Mouse (Mus musculus) right cerebral cortex, postnatal 14 days (tissue): Measurements from ENCODE around the gene Acer1.

Experiments
- DNase-seq: peaks from one replicate; pipeline ENCODE4 v3.0.0; 2022

Acer1 gene

DNA sequence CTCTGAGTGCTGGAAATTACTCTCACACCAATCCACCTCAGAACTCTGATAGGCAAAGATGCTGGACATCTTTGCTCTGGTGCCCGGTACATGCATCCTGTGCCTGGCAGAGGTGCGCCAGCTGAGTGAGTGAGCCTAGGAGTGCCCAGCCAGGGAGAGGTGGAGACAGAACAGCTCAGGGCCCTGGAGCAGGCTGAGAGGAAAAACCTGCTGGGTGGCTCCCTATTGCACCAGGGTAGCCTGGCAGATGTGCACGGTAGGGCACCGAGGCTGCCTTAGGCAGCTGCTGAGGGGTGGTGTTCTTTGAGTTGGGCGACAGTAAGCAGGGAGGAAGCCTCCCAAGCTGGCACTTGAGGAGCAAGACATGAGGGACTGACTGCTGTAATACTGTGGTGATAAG lies at the start of gene Acer1:
Gene Acer1 (minus strand): TSS at position 114 of the 400 bp plus-strand sequence.
- DNase-seq: no peak

DNA sequence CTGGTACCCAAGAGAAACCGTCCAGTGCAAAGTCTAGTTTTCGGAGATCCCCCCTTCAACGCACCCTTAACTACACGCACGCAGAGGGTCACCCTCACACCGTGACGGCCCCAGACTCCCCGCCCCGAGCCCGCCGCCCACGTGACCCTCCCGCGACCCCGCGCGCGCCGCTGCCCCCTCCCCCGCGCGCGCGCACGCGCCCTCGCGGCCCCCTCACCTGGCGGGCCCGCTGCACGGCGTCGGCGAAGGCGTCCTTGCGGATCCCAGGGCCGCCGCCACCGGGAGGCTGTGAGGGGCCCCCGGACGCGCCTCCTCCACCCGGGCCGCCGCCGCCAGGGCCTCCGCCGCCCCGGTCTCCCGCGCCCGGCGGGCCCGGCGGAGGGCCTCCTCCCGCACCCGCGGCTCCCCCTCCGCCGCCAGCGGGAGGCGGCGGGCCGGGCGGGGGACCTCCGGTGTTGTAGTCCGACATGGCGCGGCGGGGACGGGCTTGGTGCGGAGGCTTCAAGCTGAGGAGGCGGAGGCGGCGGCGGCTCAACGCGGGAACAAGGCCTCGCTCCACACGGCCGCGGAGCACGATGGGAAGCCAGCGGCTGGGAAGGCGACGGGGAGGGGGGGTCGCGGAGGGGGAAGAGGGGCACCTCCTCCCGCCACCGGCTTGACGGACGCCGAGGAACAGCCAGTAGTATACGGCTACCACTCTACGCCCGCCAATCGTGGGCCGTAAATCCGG lies 49.2 kb upstream of the Acer1 start, which contains the start of gene Khsrp:
Gene Khsrp (minus strand): TSS at position 592 of the 730 bp plus-strand sequence.
- DNase-seq: peak; percentile 52

- no peak for DNase-seq
Observed at GRCm38 (mm10) chr17:57029691-57030090, 47.8 kb upstream of the Acer1 start.

- DNase-seq: no peak
Observed at GRCm38 (mm10) chr17:57027471-57027870, 45.5 kb upstream of the Acer1 start.

DNA sequence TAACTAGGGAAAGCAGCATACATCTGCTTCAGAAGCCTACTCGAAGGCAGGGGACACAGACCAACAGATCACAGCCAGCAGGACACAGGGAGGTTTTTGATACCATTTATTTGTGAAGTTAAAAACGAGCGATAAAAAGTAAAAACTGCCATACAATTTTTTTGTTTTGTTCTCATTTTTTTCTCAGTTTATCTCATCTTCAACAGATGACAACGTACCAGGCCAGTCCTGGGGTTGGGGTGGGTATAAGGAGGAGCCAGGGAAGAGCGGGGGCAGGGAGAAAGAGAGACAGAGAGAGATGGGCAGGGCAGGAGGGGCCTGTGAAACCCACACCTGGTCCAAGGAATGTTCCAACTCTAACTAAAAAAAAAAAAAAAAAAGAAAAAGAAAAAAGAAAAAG lies 39.0 kb upstream of the Acer1 start:
- DNase-seq: no peak

DNA sequence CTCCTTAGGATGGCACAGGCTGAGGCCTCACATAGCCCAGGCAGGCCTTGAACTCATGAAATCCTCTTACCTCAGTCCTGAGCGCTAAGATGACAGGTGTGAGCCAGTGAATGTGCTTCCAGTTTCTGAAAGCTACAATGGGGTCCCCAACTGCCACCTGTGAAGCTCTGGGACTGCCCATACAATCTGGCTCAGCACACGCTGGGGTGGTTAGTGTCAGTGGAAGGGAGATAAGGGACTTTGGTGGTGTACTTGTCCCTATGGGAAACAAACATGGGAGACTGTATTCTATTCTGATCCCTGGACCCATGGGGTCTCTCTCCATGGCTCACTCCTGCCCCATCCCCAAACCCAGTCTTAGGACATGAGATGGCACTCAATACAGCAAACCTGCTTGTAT lies 37.8 kb upstream of the Acer1 start:
- no peak for DNase-seq

- no peak for DNase-seq
Observed at GRCm38 (mm10) chr17:57012245-57012795, 30.4 kb upstream of the Acer1 start.

DNA sequence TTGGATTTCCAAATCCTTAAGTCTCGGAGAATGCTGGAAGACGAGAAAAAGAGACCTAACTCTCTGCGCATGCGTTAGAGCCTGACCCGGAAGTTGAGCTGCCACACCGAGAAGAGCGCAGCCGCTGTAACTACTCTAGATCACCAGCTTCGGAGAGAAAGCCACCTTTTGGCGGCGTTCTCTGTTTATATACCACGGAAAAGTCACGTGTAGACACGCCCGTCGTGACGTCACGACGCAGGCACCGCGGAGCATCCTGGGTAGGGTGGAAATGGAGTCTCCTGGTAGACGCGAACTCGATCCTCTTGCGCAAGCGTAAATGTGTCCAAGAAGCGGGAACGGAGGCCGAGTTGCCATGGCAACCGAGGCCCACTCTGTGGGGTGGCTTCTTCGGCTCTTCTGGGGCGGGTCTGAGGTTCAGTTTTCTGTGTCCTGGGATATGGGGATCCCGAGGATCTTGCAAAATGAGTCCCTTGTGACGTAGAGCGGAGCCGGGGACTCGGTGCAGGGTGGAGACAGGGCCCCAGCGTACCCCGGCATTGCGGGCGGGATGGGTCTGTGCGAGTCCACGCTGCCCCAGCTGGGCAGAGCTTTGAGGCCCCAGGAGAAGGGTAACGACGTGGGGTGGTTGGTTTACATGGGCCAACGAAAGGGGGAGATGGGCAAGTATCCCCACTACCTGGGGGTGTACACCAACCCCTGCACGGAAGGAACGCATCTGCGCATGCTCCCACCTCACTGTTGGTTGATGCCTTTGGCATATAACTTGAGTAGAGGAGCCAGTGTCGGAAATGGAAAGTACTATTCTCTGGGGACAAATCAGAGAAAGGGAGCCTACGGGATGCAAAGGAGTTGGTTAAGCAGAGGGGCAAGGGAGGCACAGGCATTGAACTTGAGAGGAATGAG lies 29.6 kb upstream of the Acer1 start, which contains the start of the genes Gtf2f1 and Gm17949:
Gene Gtf2f1 (minus strand): TSS at position 53 of the 906 bp plus-strand sequence.
Gene Gm17949 (plus strand): TSS at position 234 of the 906 bp plus-strand sequence.
- peak; percentile 94 for DNase-seq

DNA sequence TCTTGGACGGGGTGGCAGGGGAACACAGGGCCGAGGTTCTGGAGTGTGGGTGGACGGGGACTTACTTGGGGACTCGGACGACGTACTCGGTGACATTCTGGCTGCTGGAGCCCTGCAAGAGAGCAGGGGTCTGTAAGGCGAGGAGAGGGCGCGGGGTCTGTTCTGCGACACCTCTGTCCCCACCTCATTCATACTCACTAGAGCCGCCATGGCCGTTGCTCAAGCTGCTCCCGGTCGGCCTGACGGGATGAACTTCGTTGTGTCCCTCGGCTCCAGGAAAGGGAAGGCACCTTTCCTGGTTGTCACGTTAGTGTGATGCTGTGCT lies 28.9 kb upstream of the Acer1 start:
- no peak for DNase-seq

DNA sequence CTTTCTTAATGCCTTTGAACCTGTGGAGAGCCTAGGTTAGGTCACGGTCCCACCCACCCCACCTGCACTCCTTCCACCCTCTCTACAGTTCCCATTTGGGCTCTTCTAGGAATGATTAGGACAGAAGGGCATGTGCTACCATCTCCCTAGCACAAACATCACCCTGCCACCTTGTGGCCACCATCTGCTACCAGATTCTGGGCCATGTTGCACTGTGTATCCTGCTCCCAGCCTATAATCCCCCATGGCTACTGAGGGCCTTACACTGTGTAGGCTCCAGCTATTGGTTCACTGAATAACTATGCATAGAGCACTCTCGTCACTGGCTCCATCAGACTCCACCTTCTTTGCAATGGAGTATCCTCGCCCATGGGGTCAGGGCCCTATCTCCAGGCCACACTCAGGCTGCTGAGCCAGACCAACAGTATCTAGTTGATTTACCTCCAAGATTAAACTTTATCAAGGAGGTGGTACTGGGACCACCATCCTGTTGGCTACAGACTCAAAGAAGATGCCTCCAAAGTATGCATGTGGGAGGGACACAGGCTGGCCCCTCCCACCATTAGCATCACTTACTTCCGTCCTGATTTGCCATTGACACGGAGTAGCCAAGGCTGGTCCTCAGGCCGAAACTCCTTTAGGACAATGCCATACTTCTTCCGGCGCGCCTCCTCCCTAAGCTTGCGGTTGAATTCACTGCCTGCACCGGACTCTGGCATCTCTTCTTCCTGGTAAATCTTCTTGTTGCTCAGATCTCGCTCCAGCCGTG lies 25.4 kb upstream of the Acer1 start:
- DNase-seq: no peak

GRCm38 (mm10) chr17:57003994-57004393 lies 22.1 kb upstream of the Acer1 start:
- no peak for DNase-seq

DNA sequence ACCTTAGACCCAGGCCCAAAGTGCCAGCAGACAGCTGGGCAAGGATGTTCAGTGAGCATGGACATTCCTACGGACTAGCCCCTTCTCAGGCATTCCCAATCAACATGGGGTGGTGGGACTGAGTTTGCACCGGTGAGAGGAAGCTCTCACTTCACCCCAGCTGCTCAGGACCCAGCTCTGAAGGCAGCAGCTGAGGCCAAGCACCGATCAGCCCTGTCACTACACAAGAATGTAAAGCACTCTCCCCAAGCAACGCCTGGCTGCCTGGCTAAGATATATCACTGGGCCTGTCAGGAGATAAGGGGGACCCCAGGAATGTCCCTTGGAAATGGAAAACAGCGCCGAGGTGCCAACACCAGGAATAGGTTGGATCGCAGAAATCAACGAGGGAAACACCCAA lies 19.3 kb upstream of the Acer1 start:
- DNase-seq: no peak

DNA sequence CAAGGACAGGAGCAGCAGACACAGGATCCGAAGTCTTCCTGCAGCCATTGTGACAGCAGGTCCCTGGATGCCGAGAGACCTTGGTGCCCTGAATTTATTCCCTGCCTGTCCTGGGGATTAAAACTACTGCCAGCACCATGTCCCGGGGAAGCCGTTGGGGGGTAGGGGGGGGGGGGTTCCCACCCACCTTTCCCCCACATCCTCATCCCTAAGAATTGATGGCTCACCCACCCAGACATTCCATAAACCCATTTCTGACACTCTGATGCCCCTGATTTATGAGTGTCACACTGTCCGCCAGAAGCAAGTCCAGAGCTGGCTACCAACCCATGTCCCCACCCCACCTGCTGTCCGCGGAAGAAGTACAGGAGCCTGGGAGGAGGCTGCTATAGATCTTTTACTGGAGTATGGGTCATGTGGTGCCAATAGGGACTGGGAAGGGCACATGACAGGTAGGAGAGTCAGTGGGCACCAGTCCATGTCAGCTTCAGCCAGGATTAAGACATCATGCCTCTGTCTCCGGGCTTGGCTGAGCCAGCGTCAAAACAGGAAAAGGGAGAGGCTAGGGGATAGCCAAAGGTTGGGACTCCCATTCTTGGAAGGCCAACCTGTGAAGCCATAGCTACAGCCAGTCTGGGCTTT lies 18.2 kb upstream of the Acer1 start, which contains the start of gene Pspn:
Gene Pspn (minus strand): TSS at position 51 of the 642 bp plus-strand sequence.
- no peak for DNase-seq

DNA sequence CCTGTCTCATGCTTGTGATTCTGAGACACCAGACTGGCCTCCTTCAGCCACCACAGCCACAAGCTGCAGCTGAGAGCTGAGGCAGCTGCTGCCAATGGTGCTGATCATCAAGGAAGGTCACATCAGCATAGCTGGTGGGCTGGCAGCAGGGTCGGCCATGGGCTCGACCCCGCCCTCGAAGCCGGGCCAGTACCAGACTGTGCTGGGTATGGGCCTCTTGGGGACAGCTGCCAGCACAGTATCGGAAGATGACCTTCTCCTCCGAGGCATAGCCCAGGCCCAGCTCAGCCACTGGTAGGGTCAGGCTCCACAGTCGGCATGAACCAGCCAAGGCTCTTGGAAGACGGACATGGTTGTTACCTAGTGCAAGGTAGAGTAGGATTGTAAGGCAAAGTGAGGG lies 17.5 kb upstream of the Acer1 start:
- no peak for DNase-seq

DNA sequence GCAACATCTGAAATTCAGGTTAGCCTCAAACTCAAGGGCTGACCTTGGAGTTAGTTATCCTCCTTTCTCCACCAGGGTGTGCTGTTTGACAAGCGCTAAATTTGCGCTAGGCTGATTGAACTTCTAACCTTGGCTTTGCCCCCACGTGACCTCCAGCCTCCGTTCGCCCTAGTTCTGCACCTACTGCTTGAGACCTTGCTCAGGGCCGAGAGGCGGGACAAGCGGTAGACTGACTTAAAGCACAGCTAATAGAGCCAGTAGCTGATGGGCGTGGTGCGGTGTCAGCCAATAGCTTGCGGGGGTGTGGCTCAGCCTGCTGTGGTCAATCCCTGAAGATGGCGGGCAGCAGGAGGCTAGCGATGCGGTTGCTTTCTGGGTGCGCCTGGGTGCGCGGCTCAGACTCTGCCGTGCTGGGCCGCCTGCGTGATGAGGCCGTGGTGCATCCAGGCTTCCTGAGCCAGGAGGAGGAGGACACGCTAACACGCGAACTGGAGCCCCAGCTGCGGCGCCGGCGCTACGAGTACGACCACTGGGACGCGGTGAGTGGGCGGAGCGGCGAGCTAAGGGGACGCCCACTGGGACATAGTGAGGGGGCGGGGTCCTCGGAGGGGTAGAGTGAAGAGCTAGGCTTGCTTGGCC lies 15.2 kb upstream of the Acer1 start, which contains the start of gene Alkbh7:
Gene Alkbh7 (plus strand): TSS at position 311 of the 639 bp plus-strand sequence.
- peak; percentile 88 for DNase-seq

DNA sequence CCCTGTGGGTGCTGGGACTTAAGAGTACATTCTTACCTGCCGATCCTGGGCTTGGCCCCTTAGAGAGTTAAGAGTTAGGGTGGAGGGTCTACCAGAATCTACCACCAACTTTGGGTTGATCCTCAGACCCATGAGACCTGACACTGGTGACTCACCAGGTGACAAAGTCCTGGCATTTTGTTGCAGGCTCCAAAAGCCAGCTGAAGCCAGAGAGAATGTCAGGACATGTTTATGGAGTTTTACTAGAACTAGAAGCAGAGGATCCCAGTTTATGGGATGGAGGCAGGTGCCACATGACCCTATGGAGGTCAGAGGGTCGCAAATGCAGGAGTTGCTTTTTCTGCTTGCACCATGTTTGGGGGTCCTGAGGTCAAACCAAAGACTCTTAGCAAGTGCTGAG lies 14.6 kb upstream of the Acer1 start:
- no peak for DNase-seq

DNA sequence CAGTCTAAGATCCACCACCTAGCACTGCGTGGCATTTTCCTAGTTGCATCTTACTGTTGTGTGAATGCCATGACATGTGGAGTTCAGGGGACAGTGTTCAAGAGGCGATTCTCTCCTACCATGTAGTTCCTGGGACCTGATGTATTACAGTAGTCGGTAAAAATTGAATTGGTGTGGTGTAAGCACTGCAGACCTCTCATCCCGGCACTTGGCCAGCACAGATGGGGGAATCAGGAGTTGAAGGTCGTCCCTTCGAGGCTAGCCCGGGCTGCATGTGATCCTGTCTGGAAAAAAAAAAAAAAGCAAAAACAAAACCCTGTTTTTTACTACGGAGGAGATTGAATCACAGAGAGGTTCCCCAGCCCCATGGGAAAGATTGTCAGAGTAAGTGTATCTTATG lies 13.1 kb upstream of the Acer1 start:
- no peak for DNase-seq

- DNase-seq: no peak
Observed at GRCm38 (mm10) chr17:56990966-56991365, 9.0 kb upstream of the Acer1 start.

GRCm38 (mm10) chr17:56990115-56990746 lies 8.3 kb upstream of the Acer1 start, which contains the start of gene Clpp:
Gene Clpp (plus strand): TSS chr17:56990305.
- peak; percentile 91 for DNase-seq

DNA sequence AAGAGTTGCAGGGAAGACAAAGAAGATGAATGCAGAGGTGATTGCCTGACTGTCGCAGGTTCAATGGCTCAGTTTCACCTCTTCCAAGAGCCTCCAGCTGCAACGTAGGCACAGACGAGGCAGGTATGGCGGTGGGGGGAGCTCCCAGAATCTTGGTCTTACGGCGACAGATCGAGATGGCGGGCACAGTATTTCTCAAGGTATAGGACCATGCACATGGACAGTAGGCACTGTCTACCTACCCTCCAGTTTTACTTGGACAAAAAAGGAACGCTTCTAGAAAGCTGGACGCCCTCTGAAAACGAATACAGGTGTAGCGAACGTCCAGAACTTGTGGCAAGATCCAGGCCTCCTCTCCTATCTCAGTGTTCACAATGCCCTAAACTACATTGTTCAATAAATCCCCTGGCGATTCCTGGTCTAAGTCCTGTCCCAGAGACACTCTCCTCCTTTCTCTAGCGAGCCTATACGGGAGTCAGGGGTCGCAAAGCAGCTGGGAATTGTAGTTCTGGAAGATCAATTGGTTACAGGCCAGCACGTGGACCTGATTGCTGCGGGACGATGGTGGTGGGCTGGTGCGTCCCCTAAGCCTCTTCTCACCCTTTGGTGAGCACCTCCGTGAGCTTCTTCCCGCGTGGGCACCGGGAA lies 7.7 kb upstream of the Acer1 start:
- peak; percentile 71 for DNase-seq
